Mouse (Mus musculus): Measurements from ENCODE around the gene Gm47985.
"Not testable (repeated sequence)": the region's sequence is repeated elsewhere in the genome, so short reads cannot be mapped to it uniquely, and the experiment has no call there.

The Gm47985 gene

DNA sequence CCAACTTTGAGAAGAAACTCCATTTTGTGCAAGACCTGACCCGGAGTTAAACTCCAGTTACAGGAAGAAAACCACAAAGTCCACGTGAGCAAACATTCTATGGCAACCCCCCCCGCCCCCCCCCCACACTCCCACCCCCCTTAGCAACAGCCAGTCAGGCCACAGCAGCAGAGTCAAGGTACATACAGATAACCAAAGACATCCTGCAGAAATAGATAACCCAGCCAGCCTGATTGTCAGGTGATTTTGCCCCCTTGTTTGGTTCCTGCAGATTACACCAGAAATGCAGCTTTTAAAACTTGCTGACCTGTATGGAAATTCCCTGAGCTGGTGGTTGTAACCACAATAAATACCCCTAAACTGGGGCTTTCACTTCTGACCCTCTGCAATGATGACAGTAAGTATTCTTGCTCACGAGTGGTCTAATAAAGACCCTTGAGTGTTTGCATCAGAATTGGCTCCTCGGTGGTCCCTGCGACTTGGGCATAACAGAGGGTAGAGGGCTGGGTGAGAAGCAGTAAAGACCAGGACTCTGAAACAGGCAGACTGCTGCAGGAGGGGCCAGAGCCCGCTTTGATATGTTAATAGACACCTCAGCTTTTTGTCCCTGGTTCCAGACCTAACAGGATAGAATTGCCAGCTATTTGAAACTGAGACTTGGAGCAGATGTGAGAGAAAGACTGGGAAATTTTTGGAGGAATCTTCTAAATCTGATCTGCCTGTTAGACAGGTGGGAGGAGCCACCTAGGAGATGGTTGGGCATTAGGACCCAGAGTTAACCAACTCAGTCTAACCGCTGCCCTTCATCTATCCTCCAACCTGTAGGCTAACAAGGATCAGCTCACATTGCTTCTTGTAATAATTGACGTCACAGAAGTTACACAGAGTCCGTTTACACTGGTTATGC, 5.1 kb upstream of the Gm47985 start:
- in situ Hi-C loops (cut with MboI; ENCODE audit: unreplicated experiment in 2 of 2), result no loop called here

- in situ Hi-C loops (cut with MboI; ENCODE audit: unreplicated experiment in 2 of 2), result no loop called here
These were observed 4.4 kb upstream of the Gm47985 start for GRCm38 (mm10) chr1:151177937-151178271.

DNA sequence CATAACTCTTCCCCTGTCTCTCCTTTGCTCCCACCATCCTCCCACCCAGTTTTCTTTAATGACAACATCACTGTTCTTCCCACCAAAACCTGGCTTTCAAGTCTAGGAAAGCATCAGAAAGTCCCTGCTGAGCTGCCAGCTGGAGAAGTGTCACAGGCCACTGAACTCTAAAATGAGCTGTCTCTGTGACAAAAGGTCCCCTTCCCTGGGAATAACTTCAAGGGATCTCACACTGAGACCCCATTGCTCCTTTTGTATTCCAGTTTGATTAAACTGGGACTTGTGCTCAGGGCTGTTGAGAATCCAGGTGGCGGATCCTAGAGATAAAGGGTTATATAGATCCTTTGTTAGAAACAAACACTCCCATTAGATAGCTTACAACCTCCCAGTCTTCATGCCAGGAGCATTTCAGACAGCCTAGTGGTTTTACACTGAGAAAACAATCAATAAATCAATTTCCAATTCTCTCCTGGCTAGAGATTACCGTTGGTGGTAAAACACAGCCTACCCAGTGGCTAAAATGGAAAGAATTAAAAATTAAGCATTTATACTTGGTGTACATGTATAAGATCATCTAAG, 3.7 kb upstream of the Gm47985 start:
- in situ Hi-C loops (cut with MboI; ENCODE audit: unreplicated experiment in 2 of 2), result no loop called here

- in situ Hi-C loops (cut with MboI; ENCODE audit: unreplicated experiment in 2 of 2), result no loop called here
These were observed 2.2 kb upstream of the Gm47985 start for GRCm38 (mm10) chr1:151180167-151180566.

DNA sequence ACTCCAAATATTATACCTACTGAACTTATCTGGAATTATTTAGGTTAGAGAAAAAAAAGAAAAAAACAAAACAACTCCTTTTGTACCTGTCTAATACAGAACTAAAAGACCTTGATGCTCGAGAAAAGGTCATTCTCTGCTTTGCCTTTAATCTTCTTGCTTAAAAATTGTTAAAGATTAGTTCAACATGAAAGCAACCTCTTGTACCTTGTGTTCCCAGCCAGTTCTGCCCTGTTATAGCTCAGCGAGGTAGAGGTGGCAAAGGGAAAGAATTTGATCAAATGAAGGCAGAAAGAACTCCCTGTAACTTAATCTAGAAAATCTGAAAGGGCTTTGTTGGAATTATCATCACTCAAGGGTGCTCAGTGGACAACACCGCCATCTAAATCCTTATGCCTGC, 3.8 kb downstream of the Gm47985 start:
- in situ Hi-C loops (cut with MboI; ENCODE audit: unreplicated experiment in 2 of 2), result not testable (repeated sequence)

GRCm38 (mm10) chr1:151186879-151187424, 4.6 kb downstream of the Gm47985 start:
- in situ Hi-C loops (cut with MboI; ENCODE audit: unreplicated experiment in 2 of 2), result not testable (repeated sequence)

DNA sequence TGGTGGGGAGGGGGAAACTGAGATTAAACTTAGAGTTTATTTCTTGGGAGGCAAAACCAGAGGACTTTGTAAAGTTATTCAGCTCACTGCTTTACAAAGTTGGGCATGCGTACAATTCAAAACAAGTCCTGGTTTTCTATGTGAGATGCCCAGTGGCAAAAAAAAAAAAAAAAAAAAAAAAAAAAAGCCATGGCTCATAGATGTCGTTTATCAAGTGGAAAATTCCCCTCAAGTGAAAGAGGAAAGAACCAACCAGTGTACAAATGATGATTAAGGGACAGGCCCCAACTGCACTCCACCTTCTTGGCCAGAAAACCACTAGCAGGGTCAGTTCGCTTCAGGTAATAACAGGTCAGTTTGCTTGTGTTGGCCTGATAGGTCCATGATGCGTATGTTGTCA, 6.1 kb downstream of the Gm47985 start:
- in situ Hi-C loops (cut with MboI; ENCODE audit: unreplicated experiment in 2 of 2), result no loop called here

GRCm38 (mm10) chr1:151192075-151192474, 9.7 kb downstream of the Gm47985 start, which contains the start of gene Gm8947:
TSS of gene Gm8947 (plus strand) at chr1:151192376.
- in situ Hi-C loops (cut with MboI; ENCODE audit: unreplicated experiment in 2 of 2), result not testable (repeated sequence)

DNA sequence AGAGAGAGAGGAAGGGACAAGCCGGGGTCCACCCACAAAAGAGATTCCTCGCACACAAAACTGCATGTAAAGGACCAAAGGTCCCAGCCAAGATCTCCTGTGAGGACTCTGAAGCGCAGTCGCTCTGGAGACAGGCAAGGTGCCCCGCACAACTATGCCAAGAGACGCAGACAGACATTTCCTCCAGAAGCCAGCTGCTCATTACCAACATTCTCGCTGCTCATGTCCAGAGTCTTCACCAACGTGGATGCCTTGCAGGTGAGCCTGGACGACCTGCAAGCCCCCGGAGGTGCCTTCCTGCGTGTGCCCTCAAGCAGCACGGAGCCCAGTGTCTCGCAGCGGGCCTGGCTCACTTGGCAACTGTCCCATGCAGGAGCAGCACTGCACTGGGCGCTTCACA, 10.4 kb downstream of the Gm47985 start:
- in situ Hi-C loops (cut with MboI; ENCODE audit: unreplicated experiment in 2 of 2), result not testable (repeated sequence)

DNA sequence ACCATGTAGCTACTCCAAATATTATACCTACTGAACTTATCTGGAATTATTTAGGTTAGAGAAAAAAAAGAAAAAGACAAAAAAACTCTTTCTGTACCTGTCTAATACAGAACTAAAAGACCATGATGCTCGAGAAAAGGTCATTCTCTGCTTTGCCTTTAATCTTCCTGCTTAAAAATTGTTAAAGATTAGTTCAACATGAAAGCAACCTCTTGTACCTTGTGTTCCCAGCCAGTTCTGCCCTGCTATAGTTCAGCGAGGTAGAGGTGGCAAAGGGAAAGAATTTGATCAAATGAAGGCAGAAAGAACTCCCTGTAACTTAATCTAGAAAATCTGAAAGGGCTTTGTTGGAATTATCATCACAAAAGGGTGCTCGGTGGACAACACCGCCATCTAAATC, 13.6 kb downstream of the Gm47985 start:
- in situ Hi-C loops (cut with MboI; ENCODE audit: unreplicated experiment in 2 of 2), result not testable (repeated sequence)

DNA sequence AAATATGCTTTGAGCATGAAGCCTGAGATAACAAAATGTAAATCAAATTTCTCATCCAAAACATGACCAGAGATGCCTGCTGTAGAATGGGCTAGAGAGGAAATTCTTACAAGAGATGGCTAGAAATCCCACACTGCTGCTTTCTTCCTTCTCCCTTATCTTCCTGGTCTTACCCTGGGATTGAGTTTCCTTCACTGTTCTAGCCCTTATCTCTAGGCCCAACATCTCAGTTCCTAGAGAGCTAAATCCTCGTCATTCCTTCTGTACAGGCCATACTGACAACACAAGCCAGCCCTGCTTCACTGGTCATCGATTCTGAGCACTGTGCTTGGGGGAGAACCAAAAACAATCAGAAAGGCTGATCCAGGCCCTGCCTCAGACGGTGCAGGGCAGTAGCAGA, 14.4 kb downstream of the Gm47985 start:
- in situ Hi-C loops (cut with MboI; ENCODE audit: unreplicated experiment in 2 of 2), result not testable (repeated sequence)

- in situ Hi-C loops (cut with MboI; ENCODE audit: unreplicated experiment in 2 of 2), result not testable (repeated sequence)
These were observed 15.8 kb downstream of the Gm47985 start, which contains the start of gene Gm47995 for GRCm38 (mm10) chr1:151198120-151198519. TSS of gene Gm47995 (plus strand) at chr1:151198448.

GRCm38 (mm10) chr1:151200620-151201019, 18.3 kb downstream of the Gm47985 start:
- in situ Hi-C loops (cut with MboI; ENCODE audit: unreplicated experiment in 2 of 2), result not testable (repeated sequence)

DNA sequence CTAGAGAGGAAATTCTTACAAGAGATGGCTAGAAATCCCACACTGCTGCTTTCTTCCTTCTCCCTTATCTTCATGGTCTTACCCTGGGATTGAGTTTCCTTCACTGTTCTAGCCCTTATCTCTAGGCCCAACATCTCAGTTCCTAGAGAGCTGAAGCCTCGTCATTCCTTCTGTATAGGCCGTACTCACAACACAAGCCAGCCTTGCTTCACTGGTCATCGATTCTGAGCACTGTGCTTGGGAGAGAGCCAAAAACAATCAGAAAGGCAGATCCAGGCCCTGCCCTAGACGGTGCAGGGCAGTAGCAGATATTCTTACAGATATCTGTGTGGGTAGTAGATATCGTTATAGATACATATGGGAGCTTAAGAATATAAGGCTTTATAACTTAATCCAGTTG, 20.4 kb downstream of the Gm47985 start:
- in situ Hi-C loops (cut with MboI; ENCODE audit: unreplicated experiment in 2 of 2), result not testable (repeated sequence)

DNA sequence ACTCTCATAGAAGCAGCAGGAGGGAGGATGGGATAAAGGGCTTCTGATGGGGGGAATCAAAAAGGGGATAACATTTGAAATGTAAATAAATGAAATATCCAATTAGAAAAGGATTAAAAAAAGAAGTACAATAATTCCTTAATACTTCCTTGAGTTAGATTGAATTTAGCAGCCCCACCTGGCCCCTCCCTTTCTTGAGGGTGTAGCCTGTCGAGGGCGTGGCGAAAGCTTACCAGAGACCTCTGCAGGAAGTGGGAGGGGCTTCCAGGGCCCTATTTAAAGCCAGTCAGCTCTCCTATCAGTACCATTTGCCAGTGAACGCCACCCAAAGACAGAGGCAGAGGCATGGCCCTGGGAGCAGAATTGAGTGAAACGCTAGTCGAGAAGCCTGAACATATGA, 21.5 kb downstream of the Gm47985 start, which contains the start of gene 3110040M04Rik:
TSS of gene 3110040M04Rik (plus strand) at position 304 of the 400 bp plus-strand sequence.
- in situ Hi-C loops (cut with MboI; ENCODE audit: unreplicated experiment in 2 of 2), result not testable (repeated sequence)

GRCm38 (mm10) chr1:151208493-151208892, 26.2 kb downstream of the Gm47985 start:
- in situ Hi-C loops (cut with MboI; ENCODE audit: unreplicated experiment in 2 of 2), result not testable (repeated sequence)

GRCm38 (mm10) chr1:151208944-151209343, 26.6 kb downstream of the Gm47985 start:
- in situ Hi-C loops (cut with MboI; ENCODE audit: unreplicated experiment in 2 of 2), result not testable (repeated sequence)

- in situ Hi-C loops (cut with MboI; ENCODE audit: unreplicated experiment in 2 of 2), result not testable (repeated sequence)
These were observed 27.6 kb downstream of the Gm47985 start, which contains the start of gene Gm47996 for GRCm38 (mm10) chr1:151209824-151210355. TSS of gene Gm47996 (plus strand) at chr1:151210131.

DNA sequence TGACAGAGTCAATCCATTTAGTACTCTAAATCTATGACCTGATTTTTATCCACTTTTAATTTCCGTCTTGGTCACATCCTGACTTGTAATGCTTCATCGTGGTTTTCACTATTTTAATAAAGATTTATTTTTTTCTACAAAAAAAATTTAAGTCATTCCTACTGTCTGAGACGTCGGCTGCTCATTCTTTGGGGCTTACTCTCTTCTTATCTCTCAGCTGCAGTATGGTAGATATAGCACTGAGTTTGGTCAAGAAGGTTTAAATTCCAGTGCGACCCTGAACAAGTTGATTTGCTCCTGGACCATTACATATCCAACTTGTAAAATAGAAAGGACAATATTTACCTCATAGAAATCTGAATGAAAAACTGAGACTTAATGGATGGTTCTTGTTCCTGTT, 29.3 kb downstream of the Gm47985 start:
- in situ Hi-C loops (cut with MboI; ENCODE audit: unreplicated experiment in 2 of 2), result not testable (repeated sequence)

DNA sequence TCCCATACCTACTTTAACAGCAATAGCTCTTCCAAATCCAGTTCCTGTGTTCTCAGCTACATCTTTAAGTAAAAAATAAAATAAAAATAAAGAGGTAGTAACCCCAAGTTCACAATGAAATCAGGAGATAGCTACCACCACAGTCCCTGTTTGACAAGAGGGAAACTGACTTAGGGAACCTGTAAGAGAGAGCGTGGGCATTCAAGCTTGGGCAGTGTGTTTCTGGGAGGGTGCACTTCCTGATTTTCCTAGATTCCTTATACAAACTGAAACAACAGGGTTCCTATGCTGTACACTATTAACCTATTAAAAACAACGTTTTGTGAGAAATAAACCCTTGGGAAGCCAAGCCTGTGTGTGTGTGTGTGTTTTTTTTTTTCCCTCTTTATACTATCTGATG, 32.5 kb downstream of the Gm47985 start:
- in situ Hi-C loops (cut with MboI; ENCODE audit: unreplicated experiment in 2 of 2), result no loop called here

- in situ Hi-C loops (cut with MboI; ENCODE audit: unreplicated experiment in 2 of 2), result no loop called here
These were observed 33.6 kb downstream of the Gm47985 start for GRCm38 (mm10) chr1:151215985-151216384.

Measured in v-Abl transformed pro-B cells (cell line).